Mouse (Mus musculus) brain, embryonic 14.5 days (tissue): ENCODE measurements around the gene Pcyt1a.

Experiments
- CTCF ChIP-seq: fragments of 200-500 bp; IDR thresholded peaks from 2 replicates; pipeline ENCODE4 v1.5.1; 2012; ENCODE audit warnings: inconsistent platforms, mild to moderate bottlenecking, moderate library complexity, borderline replicate concordance; ENCODE audit not compliant: insufficient read depth, insufficient read length; ENCODE audit errors: extremely low read depth
- POLR2A ChIP-seq: fragments of 200-500 bp; IDR thresholded peaks from 2 replicates; pipeline ENCODE4 v1.6.1; 2012; ENCODE audit warnings: mild to moderate bottlenecking, inconsistent platforms, borderline replicate concordance; ENCODE audit not compliant: poor library complexity, insufficient read depth, insufficient read length, severe bottlenecking; ENCODE audit errors: extremely low read depth

GRCm38 (mm10) chr16:32400267-32400666, 30.5 kb upstream of the Pcyt1a start, which contains the start of gene Tm4sf19:
- TF ChIP-seq CTCF (no peak), POLR2A (no peak)
